Mouse (Mus musculus) CH12.LX (cell line): ENCODE measurements around the gene Stard7. TPM values are rescaled to one million over a fixed set of nuclear protein-coding genes. Genes with fewer than 3 reads are reported as not detected.
A peak's percentile ranks its signal among the peaks of the same experiment; 100 is the strongest.

ENCODE experiments used
- DNase-seq: peaks from one replicate; pipeline ENCODE4 v3.0.0-alpha.2; 2013; ENCODE audit errors: extremely low read depth
- H3K27ac ChIP-seq: 2 replicates; pipeline ENCODE4 v1.5.1; 2012; ENCODE audit warnings: low read depth, mild to moderate bottlenecking, control low read depth, moderate library complexity; ENCODE audit not compliant: insufficient read depth
- H3K27me3 ChIP-seq: replicated peaks from 2 replicates; pipeline ENCODE3; 2012; ENCODE audit warnings: inconsistent platforms
- H3K36me3 ChIP-seq, 2 experiments: replicated peaks in 1 of 2; 2 replicates each; pipeline versions ENCODE3 to v1.6.1; 2012; ENCODE audit warnings: inconsistent platforms in 1 of 2, low read length in 1 of 2, mild to moderate bottlenecking in 1 of 2, mixed read lengths in 1 of 2, moderate library complexity in 1 of 2; ENCODE audit not compliant: control insufficient read depth in 1 of 2, insufficient read depth in 1 of 2
- H3K4me1 ChIP-seq, 2 experiments: 2 replicates each; pipeline ENCODE4 v1.6.1; 2012; ENCODE audit warnings: inconsistent platforms in 1 of 2, moderate library complexity in 1 of 2; ENCODE audit not compliant: insufficient read depth in 2 of 2, control insufficient read depth in 1 of 2
- H3K4me2 ChIP-seq: 2 replicates; pipeline ENCODE4 v1.6.1; 2012; ENCODE audit warnings: low read depth, mild to moderate bottlenecking, control low read depth; ENCODE audit not compliant: poor library complexity, insufficient read depth, severe bottlenecking
- H3K4me3 ChIP-seq, 3 experiments: fragments of 150-350 bp in 1 of 3; sonication (generic) in 1 of 3; replicated peaks in 1 of 3; 2 replicates each; pipeline versions ENCODE3 to v1.5.1; 2011 to 2012; ENCODE audit warnings: low read depth in 2 of 3, low read length in 2 of 3, mild to moderate bottlenecking in 2 of 3, moderate library complexity in 2 of 3, control low read depth in 1 of 3, improper control_type of control experiment in 1 of 3, inconsistent platforms in 1 of 3, mixed read lengths in 1 of 3; ENCODE audit not compliant: poor library complexity in 1 of 3
- H3K79me2 ChIP-seq: replicated peaks from 2 replicates; pipeline ENCODE4 v1.6.1; 2012; ENCODE audit warnings: mild to moderate bottlenecking, moderate library complexity; ENCODE audit not compliant: control insufficient read depth, poor library complexity, insufficient read depth, severe bottlenecking; ENCODE audit errors: extremely low read depth
- H3K9ac ChIP-seq: 2 replicates; pipeline ENCODE4 v1.6.1; 2012; ENCODE audit warnings: low read depth, mild to moderate bottlenecking, control low read depth, moderate library complexity; ENCODE audit not compliant: insufficient read depth
- H3K9me3 ChIP-seq: replicated peaks from 2 replicates; pipeline ENCODE3; 2012; ENCODE audit warnings: low read length, inconsistent platforms, mixed read lengths
- BHLHE40 ChIP-seq: IDR thresholded peaks from 2 replicates; pipeline ENCODE4 v1.6.1; 2011; ENCODE audit warnings: mild to moderate bottlenecking, low read depth, low read length, improper control_type of control experiment
- CHD1 ChIP-seq: IDR thresholded peaks from 2 replicates; pipeline ENCODE4 v1.6.1; 2012; ENCODE audit warnings: low read depth, low read length, improper control_type of control experiment, inconsistent platforms
- CTCF ChIP-seq, 2 experiments: IDR thresholded peaks in 1 of 2; conservative IDR thresholded peaks in 1 of 2; 2 replicates each; pipeline ENCODE4 v1.5.1; 2011 to 2012; ENCODE audit warnings: low read depth in 2 of 2, low read length in 2 of 2, improper control_type of control experiment in 1 of 2, inconsistent platforms in 1 of 2, mild to moderate bottlenecking in 1 of 2, moderate library complexity in 1 of 2
- ELF1 ChIP-seq: IDR thresholded peaks from 2 replicates; pipeline ENCODE4 v1.6.1; 2014; ENCODE audit warnings: low read depth, mild to moderate bottlenecking, inconsistent platforms, low read length, improper control_type of control experiment
- ETS1 ChIP-seq: conservative IDR thresholded peaks from 2 replicates; pipeline ENCODE4 v1.6.1; 2012; ENCODE audit warnings: low read depth, mild to moderate bottlenecking, inconsistent platforms, low read length, improper control_type of control experiment, moderate library complexity
- GABPA ChIP-seq: IDR thresholded peaks from 2 replicates; pipeline ENCODE4 v1.6.1; 2012; ENCODE audit warnings: low read depth, low read length, improper control_type of control experiment, inconsistent platforms; ENCODE audit not compliant: insufficient replicate concordance
- JUN ChIP-seq: IDR thresholded peaks from 2 replicates; pipeline ENCODE4 v1.6.1; 2011; ENCODE audit warnings: low read depth, mild to moderate bottlenecking, low read length, improper control_type of control experiment, moderate library complexity; ENCODE audit not compliant: insufficient read depth
- KAT2A ChIP-seq: IDR thresholded peaks from 2 replicates; pipeline ENCODE4 v1.6.1; 2012; ENCODE audit warnings: low read length, improper control_type of control experiment, inconsistent platforms; ENCODE audit not compliant: insufficient replicate concordance
- MAFK ChIP-seq: IDR thresholded peaks from 2 replicates; pipeline ENCODE4 v1.6.1; 2011; ENCODE audit warnings: low read length, improper control_type of control experiment; ENCODE audit not compliant: insufficient replicate concordance
- MXI1 ChIP-seq: IDR thresholded peaks from 2 replicates; pipeline ENCODE4 v1.6.1; 2011; ENCODE audit warnings: mild to moderate bottlenecking, low read depth, low read length, improper control_type of control experiment
- POLR2AphosphoS2 ChIP-seq: IDR thresholded peaks from 2 replicates; pipeline ENCODE4 v1.6.1; 2011; ENCODE audit warnings: low read depth, low read length, improper control_type of control experiment
- RCOR1 ChIP-seq: conservative IDR thresholded peaks from 2 replicates; pipeline ENCODE4 v1.6.1; 2012; ENCODE audit warnings: low read depth, mild to moderate bottlenecking, inconsistent platforms, low read length, improper control_type of control experiment
- SIN3A ChIP-seq: IDR thresholded peaks from 2 replicates; pipeline ENCODE4 v1.6.1; 2012; ENCODE audit warnings: low read length, improper control_type of control experiment, inconsistent platforms
- TBP ChIP-seq: conservative IDR thresholded peaks from 2 replicates; pipeline ENCODE4 v1.6.1; 2011; ENCODE audit warnings: low read depth, low read length, improper control_type of control experiment
- TCF12 ChIP-seq: IDR thresholded peaks from 2 replicates; pipeline ENCODE4 v1.6.1; 2014; ENCODE audit warnings: low read depth, mild to moderate bottlenecking, inconsistent platforms, low read length, improper control_type of control experiment
- UBTF ChIP-seq: IDR thresholded peaks from 2 replicates; pipeline ENCODE4 v1.6.1; 2012; ENCODE audit warnings: low read depth, mild to moderate bottlenecking, inconsistent platforms, low read length, improper control_type of control experiment, moderate library complexity
- ZMIZ1 ChIP-seq: IDR thresholded peaks from 2 replicates; pipeline ENCODE4 v1.6.1; 2012; ENCODE audit warnings: low read depth, mild to moderate bottlenecking, inconsistent platforms, low read length, improper control_type of control experiment
- ZNF384 ChIP-seq: IDR thresholded peaks from 2 replicates; pipeline ENCODE4 v1.6.1; 2012; ENCODE audit warnings: low read depth, low read length, improper control_type of control experiment, inconsistent platforms
- dilution Hi-C: fragments of 300-500 bp; cut with MboI; formaldehyde crosslinking; loops from 2 replicates; pipeline ENCODE4 v1.14.3; 2020; ENCODE audit warnings: low sequenced_read_pairs; ENCODE audit not compliant: extremely low pct_unique_long_range_greater_than_20kb, extremely low pct_ligation_motif_present
- in situ Hi-C: fragments of 300-500 bp; cut with MboI; formaldehyde crosslinking; loops from 3 replicates; pipeline ENCODE4 v1.14.3; 2019; ENCODE audit warnings: low sequenced_read_pairs, low pct_ligation_motif_present, low pct_unique_long_range_greater_than_20kb, mixed read lengths
- polyA plus RNA-seq: library from polyadenylated mRNA; unstranded; fragments of >175 nt; gene quantifications from 2 replicates; pipeline ENCODE4 v1.2.1, GENCODE M21; 2012; ENCODE audit warnings: low read depth; ENCODE audit not compliant: insufficient read length
- total RNA-seq, 2 experiments: library from RNA; depleted of rRNA; stranded (reverse); fragments of 300-350 nt in 1 of 2; fragments of >200 nt in 1 of 2; gene quantifications; 2 replicates each; pipeline ENCODE4 v1.2.3; 2012 to 2014

Stard7 gene
- total and polyA plus RNA-seq, 3 experiments: 69.0 to 122 (median 80.6) TPM

GRCm38 (mm10) chr2:127336885-127337284 lies 66.9 kb downstream of the Stard7 start:
- no peaks in the 10 kb centered on the region for H3K9me3 ChIP-seq
- no peaks in the 10 kb centered on the region for H3K27me3 ChIP-seq
- H3K27ac ChIP-seq: peak overlapping the region; percentile 87
- H3K4me1 ChIP-seq: peaks cover 31 to 50% of the 10 kb centered on the region in 2 experiments
- in situ Hi-C loops (no loop called here), dilution Hi-C loops (no loop called here)
- peaks cover 17% of the 10 kb centered on the region for H3K79me2 ChIP-seq
- TF ChIP-seq TBP (no peak), CHD1 (peak; percentile 87)
- H3K36me3 ChIP-seq: peaks cover 2 to 29% of the 10 kb centered on the region in 2 experiments
- peak overlapping the region; percentile 25 for H3K4me2 ChIP-seq
- peak overlapping the region; percentile 88 for H3K9ac ChIP-seq
- peak overlapping the region; percentile 94 to 99 (median 95) for H3K4me3 ChIP-seq
- no peak for DNase-seq

- dilution Hi-C loops: no loop called here
- Histone ChIP-seq H3K27ac (peak overlapping the region; percentile 87), H3K79me2 (peaks cover 17% of the 10 kb centered on the region), H3K4me3 (peak overlapping the region; percentile 94 to 99 (median 95)), H3K4me2 (peak overlapping the region; percentile 25), H3K9ac (peak overlapping the region; percentile 88)
- in situ Hi-C loops: no loop called here
- TF ChIP-seq UBTF (no peak), TCF12 (peak; percentile 61), ELF1 (no peak), ZMIZ1 (no peak; the same call in 1 of the 2 replicates), KAT2A (no peak), POLR2AphosphoS2 (no peak), BHLHE40 (peak; percentile 1; the same call in 1 of the 2 replicates), CTCF (conservative IDR thresholded peaks at IDR 0.05 in 1 of 2, IDR thresholded peaks at IDR 0.05 in 1 of 2; ENCODE audit: low read depth in 2 of 2, low read length in 2 of 2) (no peak), JUN (no peak), GABPA (no peak), SIN3A (peak; percentile 78), RCOR1 (no peak), ETS1 (peak; percentile 6; the same call in 1 of the 2 replicates), ZNF384 (no peak), MAFK (no peak), MXI1 (no peak; the same call in 1 of the 2 replicates), CHD1 (no peak)
- TF ChIP-seq, all 38 proteins: peak for 4
- Histone ChIP-seq H3K27me3 (no peaks in the 10 kb centered on the region), H3K4me1 (peaks cover 25 to 43% of the 10 kb centered on the region in 2 experiments), H3K9me3 (no peaks in the 10 kb centered on the region), H3K36me3 (peaks cover 2 to 27% of the 10 kb centered on the region in 2 experiments)
- peak; percentile 80 for DNase-seq
Measured at GRCm38 (mm10) chr2:127337531-127337930, 67.5 kb downstream of the Stard7 start.
